Mouse (Mus musculus) macrophage (primary cell): ENCODE measurements around the gene Atp5d. TPM values are rescaled to one million over a fixed set of nuclear protein-coding genes. Genes with fewer than 3 reads are reported as not detected.

Experiments used
- H3K27ac ChIP-seq: fragments of 350-480 bp; formaldehyde crosslinking; 2 replicates; pipeline ENCODE4 v1.9.0; 2021
- H3K36me3 ChIP-seq: fragments of 350-480 bp; formaldehyde crosslinking; 2 replicates; pipeline ENCODE4 v1.9.0; 2021; ENCODE audit errors: inconsistent target
- H3K4me3 ChIP-seq: fragments of 350-480 bp; formaldehyde crosslinking; 2 replicates; pipeline ENCODE4 v1.9.0; 2021; ENCODE audit errors: inconsistent target
- H3K79me2 ChIP-seq: fragments of 350-480 bp; formaldehyde crosslinking; 2 replicates; pipeline ENCODE4 v1.9.0; 2021; ENCODE audit errors: inconsistent target
- WGBS: methylation state at CpG from one replicate; pipeline ENCODE4 v1.1.7; 2026; ENCODE audit warnings: inconsistent platforms; ENCODE audit not compliant: missing documents; 5-methylcytosine and 5-hydroxymethylcytosine counted together
- polyA plus RNA-seq: library from polyadenylated mRNA; stranded (reverse); fragments of 250-400 nt; gene quantifications from 3 replicates; pipeline ENCODE4 v1.2.4, GENCODE M21; 2018; ENCODE audit warnings: inconsistent platforms

Gene Atp5d
- polyA plus RNA-seq, 1 experiment from 2014 or later, result 68.4 TPM

DNA sequence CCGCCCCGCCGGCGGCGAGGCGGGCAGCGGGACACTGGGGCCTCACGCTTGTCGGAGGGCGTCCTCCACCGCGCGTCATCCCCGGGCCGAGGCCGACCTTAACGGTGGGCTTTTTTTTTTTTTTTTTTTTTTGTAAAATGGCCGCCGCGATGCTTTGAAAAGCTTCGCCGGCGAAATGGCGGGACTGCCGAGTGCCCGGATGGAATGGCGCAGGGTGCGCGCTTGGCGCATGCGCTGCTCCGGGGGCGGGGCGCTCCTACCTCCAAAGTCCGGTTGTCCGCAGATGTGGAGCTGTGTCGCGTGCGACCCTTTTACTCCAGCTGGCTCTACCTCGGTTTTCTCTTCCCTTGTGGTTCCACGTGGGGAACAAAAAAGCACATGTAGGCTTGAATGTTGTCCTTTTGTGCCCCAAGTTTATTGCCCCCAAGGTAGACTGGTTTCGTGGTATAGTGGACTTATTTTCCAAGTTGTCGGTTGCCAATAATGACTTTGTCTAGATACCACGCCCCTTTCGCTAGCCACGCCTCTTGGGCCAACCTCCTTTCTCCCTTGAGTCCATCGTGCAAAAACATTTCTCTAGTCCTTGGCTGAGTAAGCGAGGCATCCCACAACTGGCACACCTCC, 29.7 kb downstream of the Atp5d start:
- Histone ChIP-seq H3K79me2 (peaks cover 27% of the 10 kb centered on the region), H3K36me3 (peaks cover 17% of the 10 kb centered on the region; the same call in 1 of the 2 replicates), H3K4me3 (peak overlapping the region; percentile 49), H3K27ac (peak overlapping the region; percentile 27)
- WGBS, result under 1% methylated on average over 48 of the region's 48 CpGs

DNA sequence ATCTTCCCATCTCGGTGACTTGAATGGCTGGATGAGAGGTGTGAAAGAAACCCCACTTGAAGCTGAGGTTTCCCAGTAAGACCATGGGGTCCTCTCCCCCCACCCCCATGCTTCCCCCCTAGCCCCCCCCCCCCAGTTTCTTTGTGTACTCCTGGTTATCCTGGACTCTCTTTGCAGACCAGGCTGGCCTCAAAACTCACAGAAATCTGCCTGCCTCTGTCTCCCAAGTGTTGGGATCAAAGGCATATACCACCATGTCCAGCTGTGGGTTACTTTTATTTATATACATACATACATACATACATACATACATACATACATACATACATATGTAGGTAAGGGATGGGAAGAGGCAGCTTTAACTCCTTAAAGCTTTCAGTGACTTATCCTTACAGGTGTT, 30.6 kb downstream of the Atp5d start:
- peaks cover 17% of the 10 kb centered on the region; the same call in 1 of the 2 replicates for H3K36me3 ChIP-seq
- peaks cover 27% of the 10 kb centered on the region for H3K79me2 ChIP-seq
- WGBS, result 50% methylated on average over 1 of the region's 1 CpGs
- H3K4me3 ChIP-seq, result peak overlapping the region; percentile 49; the same call in 1 of the 2 replicates
- H3K27ac ChIP-seq, result no peak overlapping the region

DNA sequence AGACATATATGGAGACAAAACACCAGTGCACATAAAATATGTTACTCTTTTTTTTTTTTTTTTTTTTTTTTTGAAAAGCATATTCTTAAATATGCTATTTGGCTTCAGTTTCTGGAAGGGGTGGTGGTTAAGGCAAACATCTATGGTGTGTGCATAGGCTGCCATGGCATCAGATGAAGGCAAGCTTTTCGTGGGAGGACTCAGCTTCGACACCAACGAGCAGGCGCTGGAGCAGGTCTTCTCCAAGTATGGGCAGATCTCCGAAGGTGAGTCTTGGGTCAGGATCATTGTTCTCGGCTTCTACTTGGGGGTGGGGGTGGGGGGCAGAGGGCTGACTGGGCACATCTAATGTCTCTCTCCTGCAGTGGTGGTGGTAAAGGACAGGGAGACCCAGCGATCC, 31.2 kb downstream of the Atp5d start:
- no peak overlapping the region for H3K27ac ChIP-seq
- no peak overlapping the region for H3K4me3 ChIP-seq
- WGBS, result 93% methylated on average over 7 of the region's 7 CpGs
- H3K79me2 ChIP-seq, result peaks cover 27% of the 10 kb centered on the region
- peaks cover 17% of the 10 kb centered on the region; the same call in 1 of the 2 replicates for H3K36me3 ChIP-seq

DNA sequence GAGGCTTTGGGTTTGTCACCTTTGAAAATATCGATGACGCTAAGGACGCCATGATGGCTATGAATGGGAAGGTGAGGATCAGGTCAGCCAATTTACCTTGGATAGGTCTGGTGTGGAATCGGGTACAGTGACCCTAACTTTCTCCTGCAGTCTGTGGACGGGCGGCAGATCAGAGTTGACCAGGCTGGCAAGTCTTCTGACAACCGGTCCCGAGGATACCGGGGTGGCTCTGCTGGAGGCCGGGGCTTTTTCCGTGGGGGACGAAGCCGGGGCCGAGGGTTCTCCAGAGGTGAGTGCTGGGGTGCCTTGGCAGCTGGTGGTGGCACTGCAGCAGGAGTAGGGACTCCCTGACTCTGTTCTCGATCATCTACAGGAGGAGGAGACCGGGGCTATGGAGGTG, 31.6 kb downstream of the Atp5d start:
- Histone ChIP-seq H3K27ac (no peak overlapping the region), H3K79me2 (peaks cover 27% of the 10 kb centered on the region), H3K4me3 (no peak overlapping the region), H3K36me3 (peaks cover 17% of the 10 kb centered on the region; the same call in 1 of the 2 replicates)
- WGBS, result 94% methylated on average over 16 of the region's 16 CpGs

DNA sequence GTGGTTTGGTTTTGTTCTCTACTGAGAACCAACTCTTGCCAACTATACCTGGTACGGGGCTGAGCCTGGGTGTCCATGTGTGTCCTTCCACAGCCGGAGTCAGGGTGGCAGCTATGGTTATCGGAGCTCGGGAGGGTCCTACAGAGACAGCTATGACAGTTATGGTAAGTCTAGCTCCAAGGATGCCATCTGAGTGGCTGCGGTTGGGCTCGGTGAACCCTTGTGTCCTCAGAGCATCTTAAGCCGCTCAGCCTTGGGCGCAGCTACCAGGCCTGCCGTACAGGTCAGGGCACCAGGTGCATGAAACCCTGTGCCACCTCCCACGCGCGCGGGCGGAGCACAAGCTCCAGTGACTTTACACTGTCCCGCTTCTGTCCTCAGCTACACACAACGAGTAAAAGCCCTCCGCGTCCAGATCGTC, 32.2 kb downstream of the Atp5d start:
- Histone ChIP-seq H3K36me3 (peaks cover 17% of the 10 kb centered on the region; the same call in 1 of the 2 replicates), H3K27ac (no peak overlapping the region), H3K79me2 (peaks cover 27% of the 10 kb centered on the region), H3K4me3 (no peak overlapping the region)
- 95% methylated on average over 19 of the region's 19 CpGs for WGBS

DNA sequence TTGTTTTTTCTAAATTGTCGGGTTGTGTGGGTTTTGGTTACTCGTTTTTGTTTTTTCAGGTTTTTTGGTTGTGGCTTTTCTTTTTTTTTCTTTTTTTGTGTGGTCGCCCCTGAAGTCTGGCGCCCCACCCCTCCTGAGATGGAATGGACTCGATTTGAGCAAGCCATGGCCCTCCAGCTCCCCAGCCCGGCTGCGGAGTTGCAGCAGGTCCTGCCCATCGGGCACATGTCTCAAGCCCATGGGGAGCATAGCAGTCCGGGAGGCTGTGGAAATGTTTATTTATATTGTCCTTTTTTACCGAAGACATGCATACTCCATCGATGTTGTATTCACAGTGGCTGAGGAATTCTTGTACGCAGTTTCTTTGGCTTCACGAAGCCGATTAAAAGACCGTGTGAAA, 32.8 kb downstream of the Atp5d start:
- no peak overlapping the region for H3K27ac ChIP-seq
- 94% methylated on average over 15 of the region's 15 CpGs for WGBS
- peaks cover 17% of the 10 kb centered on the region; the same call in 1 of the 2 replicates for H3K36me3 ChIP-seq
- peaks cover 27% of the 10 kb centered on the region for H3K79me2 ChIP-seq
- H3K4me3 ChIP-seq, result no peak overlapping the region

DNA sequence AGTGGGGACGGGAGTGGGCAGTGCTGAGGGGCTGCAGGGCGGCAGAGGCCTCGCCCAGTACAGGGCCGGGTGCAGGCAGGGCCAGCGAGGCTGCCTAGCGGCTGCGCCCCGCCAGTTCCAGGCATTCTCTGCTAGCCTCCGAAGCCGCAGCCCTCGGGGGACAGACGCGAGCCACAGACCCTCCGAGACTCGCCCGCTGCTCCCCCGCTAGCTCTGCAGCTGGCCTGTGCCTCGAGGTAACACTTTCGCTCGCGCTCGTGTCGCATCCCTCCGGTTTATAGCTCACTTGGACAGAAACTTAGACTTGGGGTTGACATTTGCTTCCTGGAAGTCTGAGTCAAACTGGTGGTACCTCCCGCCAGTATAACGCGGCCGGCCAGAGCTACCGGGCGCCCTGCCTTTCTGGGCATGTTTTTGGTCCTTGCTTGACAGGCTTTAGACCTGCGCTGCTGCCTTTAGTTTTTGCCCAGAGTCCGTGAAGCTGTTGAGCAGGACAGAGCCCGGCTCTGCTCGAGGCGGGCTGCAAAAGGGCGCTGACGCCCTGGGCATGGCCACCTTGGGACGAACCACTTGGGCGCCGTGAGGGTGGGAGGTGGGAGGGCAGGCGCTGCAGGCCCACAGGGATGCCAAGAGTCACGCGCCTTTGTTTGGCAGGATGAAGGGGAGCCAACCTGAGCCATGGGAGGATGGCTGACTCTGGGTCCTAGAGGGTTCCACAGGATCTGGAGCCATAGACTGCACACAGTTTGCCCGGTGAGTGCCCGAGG, 33.5 kb downstream of the Atp5d start:
- Histone ChIP-seq H3K36me3 (peaks cover 17% of the 10 kb centered on the region; the same call in 1 of the 2 replicates), H3K79me2 (peaks cover 27% of the 10 kb centered on the region), H3K27ac (peak overlapping the region; percentile 95), H3K4me3 (peak overlapping the region; percentile 45; the same call in 1 of the 2 replicates)
- 94% methylated on average over 41 of the region's 45 CpGs for WGBS

DNA sequence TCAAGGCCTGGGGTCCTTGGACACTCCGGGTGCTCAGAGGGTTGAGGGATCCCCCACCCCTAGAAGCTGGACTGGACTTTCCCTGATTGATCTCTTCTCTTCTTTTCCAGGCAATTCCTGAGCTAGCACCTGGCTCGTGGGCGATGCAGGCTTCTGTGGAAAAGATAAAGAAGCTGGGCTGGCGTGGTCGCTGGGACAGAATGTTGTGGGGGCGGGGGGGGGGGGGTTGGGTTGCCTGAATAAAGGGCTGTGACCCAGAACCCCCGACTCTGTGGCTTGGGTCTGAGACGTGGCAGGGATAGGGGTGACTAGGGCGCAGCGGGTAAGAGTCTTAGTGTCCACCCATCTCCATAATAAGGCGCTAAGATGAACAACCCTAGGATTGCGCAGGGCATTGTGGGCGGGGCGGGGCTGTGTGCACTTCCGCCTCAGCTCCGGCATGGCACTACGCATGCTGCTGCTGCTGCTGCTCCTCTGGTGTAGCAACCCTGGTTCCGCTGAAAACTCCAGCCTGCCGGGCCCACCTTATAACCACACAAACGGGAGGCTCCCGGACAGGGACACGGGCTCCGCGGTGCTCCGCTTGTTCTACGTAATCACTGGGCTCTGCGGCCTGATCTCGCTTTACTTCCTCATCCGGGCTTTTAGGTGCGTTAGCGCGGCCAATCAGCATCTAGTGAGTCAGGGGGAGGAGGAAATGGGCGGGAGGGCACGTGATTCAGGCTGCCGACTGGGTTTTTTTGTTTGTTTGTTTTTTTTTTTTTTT, 34.3 kb downstream of the Atp5d start, which contains the start of gene 1600002K03Rik:
Gene 1600002K03Rik (plus strand): TSS at position 418 of the 766 bp plus-strand sequence.
- Histone ChIP-seq H3K4me3 (peak within 1 kb of the TSS; percentile 45), H3K36me3 (peaks cover 17% of the 10 kb centered on the region; the same call in 1 of the 2 replicates), H3K79me2 (peaks cover 27% of the 10 kb centered on the region), H3K27ac (peak within 1 kb of the TSS; percentile 95)
- 9% methylated on average over 35 of the region's 35 CpGs for WGBS

DNA sequence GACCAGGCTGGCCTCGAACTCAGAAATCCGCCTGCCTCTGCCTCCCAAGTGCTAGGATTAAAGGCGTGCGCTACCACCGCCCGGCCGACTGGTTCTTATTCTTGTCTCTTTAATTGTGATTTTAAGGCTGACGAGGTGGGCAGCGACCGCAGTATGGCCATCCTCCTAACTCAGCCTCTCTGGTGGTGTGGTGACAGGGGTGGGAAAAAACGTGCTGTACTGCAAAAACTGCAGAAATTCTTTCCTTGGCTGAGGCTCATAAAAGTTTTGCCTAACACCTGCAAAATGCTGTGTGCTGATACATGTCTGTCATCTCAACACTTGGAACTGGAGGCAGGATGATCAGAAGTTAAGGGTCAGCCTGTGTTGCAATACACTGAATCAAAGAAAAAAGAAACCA, 34.9 kb downstream of the Atp5d start:
- Histone ChIP-seq H3K27ac (peak overlapping the region; percentile 95), H3K36me3 (peaks cover 17% of the 10 kb centered on the region; the same call in 1 of the 2 replicates), H3K79me2 (peaks cover 27% of the 10 kb centered on the region), H3K4me3 (peak overlapping the region; percentile 45)
- 10% methylated on average over 11 of the region's 11 CpGs for WGBS

DNA sequence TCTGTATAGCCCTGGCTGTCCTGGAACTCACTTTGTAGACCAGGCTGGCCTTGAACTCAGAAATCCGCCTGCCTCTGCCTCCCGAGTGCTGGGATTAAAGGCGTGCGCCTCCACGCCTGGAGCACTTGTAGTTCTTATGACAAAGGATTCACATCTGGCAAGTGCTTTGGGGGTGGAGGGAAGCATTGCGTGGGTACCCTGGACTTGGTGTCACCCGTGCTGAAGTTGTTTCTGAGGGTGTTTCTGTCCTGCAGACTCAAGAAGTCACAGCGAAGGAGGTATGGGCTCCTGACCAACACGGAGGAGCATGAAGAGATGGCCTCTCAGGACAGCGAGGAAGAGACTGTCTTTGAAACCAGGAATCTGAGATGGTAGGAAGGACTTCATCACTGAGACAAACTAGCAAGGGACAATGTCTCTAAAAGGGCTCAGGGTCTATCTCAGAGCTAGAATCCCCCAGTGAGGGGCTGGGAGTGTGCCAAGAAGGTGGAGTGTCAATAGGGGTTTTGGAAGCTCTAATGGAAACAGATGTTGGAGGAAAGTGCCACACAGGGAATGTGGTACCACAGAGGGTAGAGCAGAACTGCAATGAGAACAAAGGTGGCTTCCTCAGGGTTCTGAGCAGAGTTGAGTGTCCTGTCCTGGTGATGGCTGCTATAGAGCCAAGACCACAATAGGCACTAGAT, 35.7 kb downstream of the Atp5d start:
- peaks cover 17% of the 10 kb centered on the region; the same call in 1 of the 2 replicates for H3K36me3 ChIP-seq
- H3K4me3 ChIP-seq, result no peak overlapping the region
- WGBS, result 88% methylated on average over 10 of the region's 10 CpGs
- H3K27ac ChIP-seq, result peak overlapping the region; percentile 95; the same call in 1 of the 2 replicates
- peaks cover 20% of the 10 kb centered on the region for H3K79me2 ChIP-seq

DNA sequence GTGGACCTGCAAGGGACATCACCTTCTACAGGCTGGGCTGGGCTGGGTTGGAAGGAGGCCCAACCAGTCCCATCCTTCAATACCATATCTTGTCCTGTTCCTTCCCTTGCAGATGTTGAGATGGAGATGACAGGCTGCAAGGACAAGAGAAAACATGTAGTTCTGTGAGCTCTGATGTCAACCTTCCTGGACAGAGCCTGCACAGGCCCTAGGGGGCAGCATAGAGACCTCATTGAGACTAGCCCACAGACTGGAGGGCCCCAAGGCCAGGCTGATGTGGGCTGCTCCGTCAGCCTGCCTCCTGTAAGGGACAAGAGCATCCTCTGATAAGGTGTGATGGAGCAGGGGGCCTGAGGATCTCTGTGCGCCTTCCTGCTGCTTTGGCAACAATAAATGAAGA, 36.3 kb downstream of the Atp5d start:
- H3K79me2 ChIP-seq, result peaks cover 14% of the 10 kb centered on the region
- WGBS, result 92% methylated on average over 2 of the region's 2 CpGs
- H3K4me3 ChIP-seq, result no peak overlapping the region
- H3K27ac ChIP-seq, result no peak overlapping the region
- peaks cover 17% of the 10 kb centered on the region; the same call in 1 of the 2 replicates for H3K36me3 ChIP-seq

DNA sequence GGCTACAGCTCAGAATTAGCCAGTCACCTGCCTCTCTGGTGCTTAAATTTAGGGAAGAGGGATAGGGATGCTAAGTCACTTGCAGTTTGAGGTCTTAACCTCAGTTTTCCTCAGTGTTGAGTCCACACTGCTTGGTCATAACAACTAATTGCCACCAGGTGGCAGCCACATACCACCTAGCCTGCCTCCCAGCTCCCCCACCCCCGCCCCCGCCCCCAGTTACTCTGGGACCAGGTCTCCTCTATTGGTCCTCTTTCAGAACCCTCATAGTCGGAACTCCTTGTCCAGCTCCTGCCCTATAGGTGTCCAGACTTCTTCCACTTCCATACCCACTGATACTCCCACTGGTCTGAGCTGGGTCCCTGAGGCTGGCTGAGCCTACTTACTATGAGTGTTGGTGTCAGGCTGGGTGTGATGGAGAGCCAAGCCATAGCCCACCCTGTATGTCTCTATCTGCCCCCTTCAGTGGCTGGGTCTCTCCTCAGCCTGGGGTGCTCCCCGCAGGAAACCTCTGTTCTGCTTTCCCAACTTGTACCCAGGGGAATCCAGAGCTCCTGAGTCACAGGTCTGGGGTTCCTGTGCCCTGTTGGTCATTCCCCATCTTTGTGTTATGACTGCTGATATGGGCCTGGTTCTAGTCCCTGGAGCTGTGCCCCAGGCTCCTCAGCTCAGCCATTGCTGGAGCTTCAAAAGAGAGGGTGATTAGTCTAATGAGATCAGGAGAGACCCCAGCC, 37.3 kb downstream of the Atp5d start:
- H3K4me3 ChIP-seq, result no peak overlapping the region
- no peak overlapping the region for H3K27ac ChIP-seq
- H3K79me2 ChIP-seq, result peaks cover 4% of the 10 kb centered on the region; the same call in 1 of the 2 replicates
- 86% methylated on average over 2 of the region's 4 CpGs for WGBS
- H3K36me3 ChIP-seq, result peaks cover 8% of the 10 kb centered on the region; the same call in 1 of the 2 replicates

DNA sequence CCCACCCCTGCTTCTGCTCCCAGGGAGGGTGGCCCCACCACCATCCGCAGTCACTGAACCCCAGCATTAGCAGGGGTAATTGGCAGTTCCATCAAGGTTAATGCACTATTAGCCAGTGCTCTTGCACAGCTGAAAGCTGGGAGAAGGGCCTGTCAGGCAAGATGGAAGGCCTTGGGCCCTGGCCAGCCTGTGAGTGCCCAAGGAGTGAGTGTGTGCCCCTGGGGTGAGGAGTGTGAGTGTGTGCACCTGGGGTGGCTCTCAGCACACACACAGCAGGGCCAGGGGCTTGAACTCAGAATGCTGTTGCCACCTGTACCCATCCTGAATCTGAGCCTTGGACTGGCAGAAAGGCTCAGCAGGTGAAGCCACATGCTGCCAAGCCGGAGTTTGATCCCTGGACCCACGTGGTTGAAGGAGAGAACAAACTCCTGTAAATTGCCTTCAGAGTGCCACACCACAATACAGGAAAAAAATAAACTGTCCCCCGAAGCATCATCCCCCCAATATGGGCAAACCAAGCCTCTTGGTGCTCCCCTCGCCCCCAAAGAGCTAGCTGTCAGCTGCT, 37.9 kb downstream of the Atp5d start:
- Histone ChIP-seq H3K4me3 (no peak overlapping the region), H3K36me3 (peaks cover 1% of the 10 kb centered on the region; the same call in 1 of the 2 replicates), H3K27ac (no peak overlapping the region), H3K79me2 (no peaks in the 10 kb centered on the region)
- WGBS, result 94% methylated on average over 5 of the region's 5 CpGs
